Mouse (Mus musculus): Measurements from ENCODE around the gene Llgl2.

GRCm38 (mm10) chr11:115800981-115801380 lies 22.9 kb upstream of the Llgl2 start:
- TF ChIP-seq POLR2A (IDR thresholded peaks at IDR 0.05; ENCODE audit: low read depth, low read length) (no peak), CTCF (IDR thresholded peaks at IDR 0.05; ENCODE audit: extremely low read depth, insufficient read length, insufficient replicate concordance, low read depth, low read length) (no peak)
